Mouse (Mus musculus) frontal cortex, postnatal 25 days (tissue): ENCODE data around the gene Rims1.
A peak's percentile ranks its signal among the peaks of the same experiment; 100 is the strongest.

ENCODE experiments used
- DNase-seq, 2 experiments: peaks; one replicate each; pipeline ENCODE4 v3.0.0; 2022; ENCODE audit warnings: low spot score in 2 of 2

The Rims1 gene

GRCm38 (mm10) chr1:22805726-22806625, at the start of gene Rims1:
Gene Rims1 (minus strand): TSS chr1:22805994.
- peak; percentile 25 to 39 for DNase-seq

- peak in 1 of 2 experiments; percentile 11 for DNase-seq
Measured at GRCm38 (mm10) chr1:22806626-22807096, 867 bp upstream of the Rims1 start.

- peak; percentile 6 to 23 for DNase-seq
Measured at GRCm38 (mm10) chr1:22805025-22805725, 619 bp downstream of the Rims1 start.

- peak in 1 of 2 experiments; percentile 4 for DNase-seq
Measured at GRCm38 (mm10) chr1:22804148-22804885, 1.5 kb downstream of the Rims1 start.

- DNase-seq: no peak
Measured at GRCm38 (mm10) chr1:22803471-22803870, 2.3 kb downstream of the Rims1 start.

GRCm38 (mm10) chr1:22800276-22800675, 5.5 kb downstream of the Rims1 start:
- no peak for DNase-seq

- no peak for DNase-seq
Measured at GRCm38 (mm10) chr1:22797091-22797490, 8.7 kb downstream of the Rims1 start.

GRCm38 (mm10) chr1:22789391-22789909, 16.3 kb downstream of the Rims1 start:
- no peak for DNase-seq

- DNase-seq: no peak
Measured at GRCm38 (mm10) chr1:22787616-22788015, 18.2 kb downstream of the Rims1 start.

- no peak for DNase-seq
Measured at GRCm38 (mm10) chr1:22770530-22771254, 35.1 kb downstream of the Rims1 start.

- no peak for DNase-seq
Measured at GRCm38 (mm10) chr1:22763376-22763775, 42.4 kb downstream of the Rims1 start.

GRCm38 (mm10) chr1:22762780-22763179, 43.0 kb downstream of the Rims1 start:
- no peak for DNase-seq

GRCm38 (mm10) chr1:22750536-22750935, 55.3 kb downstream of the Rims1 start:
- DNase-seq: no peak

- DNase-seq: no peak
Measured at GRCm38 (mm10) chr1:22744655-22745054, 61.1 kb downstream of the Rims1 start.

- no peak for DNase-seq
Measured at GRCm38 (mm10) chr1:22737491-22737890, 68.3 kb downstream of the Rims1 start.

GRCm38 (mm10) chr1:22734429-22734828, 71.4 kb downstream of the Rims1 start:
- no peak for DNase-seq

GRCm38 (mm10) chr1:22733281-22733680, 72.5 kb downstream of the Rims1 start:
- no peak for DNase-seq

GRCm38 (mm10) chr1:22728207-22728606, 77.6 kb downstream of the Rims1 start:
- no peak for DNase-seq

GRCm38 (mm10) chr1:22721706-22722105, 84.1 kb downstream of the Rims1 start:
- no peak for DNase-seq

- DNase-seq: no peak
Measured at GRCm38 (mm10) chr1:22720714-22721113, 85.1 kb downstream of the Rims1 start.

GRCm38 (mm10) chr1:22709461-22709860, 96.3 kb downstream of the Rims1 start:
- no peak for DNase-seq
